Mouse (Mus musculus): ENCODE data around the gene Dcaf17. TPM values are rescaled to one million over a fixed set of nuclear protein-coding genes. Genes with fewer than 3 reads are reported as not detected.

Dcaf17 gene
- 18.3 and 20.2 TPM in 2 replicates for polyA plus RNA-seq (2015; fragmentation: Nextera tagmentation; extraction: Ambion mirVana)

- Histone ChIP-seq H3K4me1 (replicated peaks) (peaks cover 31% of the 10 kb centered on the region), H3K4me3 (replicated peaks) (peak within 1 kb of the TSS; percentile 93), H3K4me2 (peak within 1 kb of the TSS; percentile 91), H3K9me3 (replicated peaks) (no peaks in the 10 kb centered on the region), H3K36me3 (peaks cover 10% of the 10 kb centered on the region), H3K27me3 (no peaks in the 10 kb centered on the region), H3K9ac (peak within 1 kb of the TSS; percentile 93), H3K27ac (peak within 1 kb of the TSS; percentile 94)
- ATAC-seq (ENCODE audit: low read depth) (peak; percentile 98), DNase-seq (peak; percentile 90)
- under 1% methylated on average over 57 of the region's 57 CpGs for WGBS (ENCODE audit: insufficient replicate concordance)
These were observed at the start of gene Dcaf17, which contains the start of gene Mettl8 for GRCm38 (mm10) chr2:71055300-71056114. Gene Dcaf17, plus strand, starts transcription at chr2:71055328. Gene Mettl8, minus strand, starts transcription at chr2:71055583.

- no peak for ATAC-seq (ENCODE audit: low read depth)
- no peak for DNase-seq
- 71% methylated on average over 1 of the region's 1 CpGs for WGBS (ENCODE audit: insufficient replicate concordance)
These were observed 43.3 kb upstream of the Dcaf17 start for GRCm38 (mm10) chr2:71011816-71012215.

GRCm38 (mm10) chr2:71013521-71013920 lies 41.6 kb upstream of the Dcaf17 start:
- ATAC-seq (ENCODE audit: low read depth) (no peak), DNase-seq (no peak)
- no peaks in the 10 kb centered on the region for H3K27me3 ChIP-seq
- no peaks in the 10 kb centered on the region for H3K9me3 ChIP-seq (replicated peaks)
- H3K9ac ChIP-seq, result no peak overlapping the region
- H3K4me2 ChIP-seq, result no peak overlapping the region
- H3K27ac ChIP-seq, result no peak overlapping the region
- H3K36me3 ChIP-seq, result peaks cover 11% of the 10 kb centered on the region; the same call in 1 of the 2 replicates
- H3K4me1 ChIP-seq (replicated peaks), result no peaks in the 10 kb centered on the region
- no peak overlapping the region for H3K4me3 ChIP-seq (replicated peaks)
- 85% methylated on average over 7 of the region's 7 CpGs for WGBS (ENCODE audit: insufficient replicate concordance)

More at GRCm38 (mm10) chr2:71011816-71012215, 43.3 kb upstream of the Dcaf17 start:
- Histone ChIP-seq H3K27ac (no peak overlapping the region), H3K36me3 (peaks cover 5% of the 10 kb centered on the region; the same call in 1 of the 2 replicates), H3K9ac (no peak overlapping the region), H3K27me3 (no peaks in the 10 kb centered on the region), H3K4me1 (replicated peaks) (no peaks in the 10 kb centered on the region), H3K4me3 (replicated peaks) (no peak overlapping the region), H3K4me2 (no peak overlapping the region), H3K9me3 (replicated peaks) (no peaks in the 10 kb centered on the region)

- peaks cover 5% of the 10 kb centered on the region; the same call in 1 of the 2 replicates for H3K4me1 ChIP-seq (replicated peaks)
- H3K4me3 ChIP-seq (replicated peaks), result no peak overlapping the region
- H3K27me3 ChIP-seq, result no peaks in the 10 kb centered on the region
- no peak overlapping the region for H3K27ac ChIP-seq
- H3K9ac ChIP-seq, result no peak overlapping the region
- ATAC-seq (ENCODE audit: low read depth), result no peak
- DNase-seq, result no peak
- H3K36me3 ChIP-seq, result peaks cover 8% of the 10 kb centered on the region; the same call in 1 of the 2 replicates
- no peaks in the 10 kb centered on the region for H3K9me3 ChIP-seq (replicated peaks)
- H3K4me2 ChIP-seq, result no peak overlapping the region
- 73% methylated on average over 9 of the region's 9 CpGs for WGBS (ENCODE audit: insufficient replicate concordance)
These were observed 35.9 kb upstream of the Dcaf17 start for GRCm38 (mm10) chr2:71019277-71019676.

GRCm38 (mm10) chr2:71019704-71020375 lies 35.3 kb upstream of the Dcaf17 start:
- Histone ChIP-seq H3K9me3 (replicated peaks) (no peaks in the 10 kb centered on the region), H3K36me3 (peaks cover 6% of the 10 kb centered on the region; the same call in 1 of the 2 replicates), H3K27ac (no peak overlapping the region), H3K4me2 (no peak overlapping the region), H3K4me3 (replicated peaks) (no peak overlapping the region), H3K27me3 (no peaks in the 10 kb centered on the region), H3K4me1 (replicated peaks) (peaks cover 5% of the 10 kb centered on the region; the same call in 1 of the 2 replicates), H3K9ac (no peak overlapping the region)
- WGBS (ENCODE audit: insufficient replicate concordance), result 62% methylated on average over 8 of the region's 8 CpGs
- no peak for DNase-seq
- no peak for ATAC-seq (ENCODE audit: low read depth)

GRCm38 (mm10) chr2:71020674-71021073 lies 34.5 kb upstream of the Dcaf17 start:
- Histone ChIP-seq H3K9ac (no peak overlapping the region), H3K36me3 (peaks cover 6% of the 10 kb centered on the region; the same call in 1 of the 2 replicates), H3K27ac (no peak overlapping the region), H3K4me2 (no peak overlapping the region), H3K9me3 (replicated peaks) (no peaks in the 10 kb centered on the region), H3K4me1 (replicated peaks) (peaks cover 9% of the 10 kb centered on the region), H3K4me3 (replicated peaks) (no peak overlapping the region), H3K27me3 (no peaks in the 10 kb centered on the region)
- WGBS (ENCODE audit: insufficient replicate concordance), result 82% methylated on average over 8 of the region's 8 CpGs
- ATAC-seq (ENCODE audit: low read depth) (no peak), DNase-seq (no peak)

GRCm38 (mm10) chr2:71022991-71023390 lies 32.1 kb upstream of the Dcaf17 start:
- Histone ChIP-seq H3K9me3 (replicated peaks) (no peaks in the 10 kb centered on the region), H3K36me3 (no peaks in the 10 kb centered on the region), H3K27me3 (no peaks in the 10 kb centered on the region), H3K27ac (no peak overlapping the region), H3K4me2 (no peak overlapping the region), H3K9ac (no peak overlapping the region), H3K4me1 (replicated peaks) (peaks cover 16% of the 10 kb centered on the region), H3K4me3 (replicated peaks) (no peak overlapping the region)
- DNase-seq (no peak), ATAC-seq (ENCODE audit: low read depth) (no peak)
- WGBS (ENCODE audit: insufficient replicate concordance), result 82% methylated on average over 6 of the region's 6 CpGs

- no peak overlapping the region for H3K4me2 ChIP-seq
- H3K27ac ChIP-seq, result no peak overlapping the region
- no peak overlapping the region for H3K4me3 ChIP-seq (replicated peaks)
- H3K9ac ChIP-seq, result no peak overlapping the region
- no peaks in the 10 kb centered on the region for H3K36me3 ChIP-seq
- no peaks in the 10 kb centered on the region for H3K27me3 ChIP-seq
- peaks cover 16% of the 10 kb centered on the region for H3K4me1 ChIP-seq (replicated peaks)
- ATAC-seq (ENCODE audit: low read depth), result no peak
- no peak for DNase-seq
- 77% methylated on average over 6 of the region's 6 CpGs for WGBS (ENCODE audit: insufficient replicate concordance)
- no peaks in the 10 kb centered on the region for H3K9me3 ChIP-seq (replicated peaks)
These were observed 31.1 kb upstream of the Dcaf17 start for GRCm38 (mm10) chr2:71023986-71024385.

- Histone ChIP-seq H3K4me1 (replicated peaks) (peaks cover 11% of the 10 kb centered on the region), H3K27me3 (no peaks in the 10 kb centered on the region), H3K9ac (no peak overlapping the region), H3K36me3 (no peaks in the 10 kb centered on the region), H3K27ac (no peak overlapping the region), H3K4me2 (no peak overlapping the region), H3K4me3 (replicated peaks) (no peak overlapping the region), H3K9me3 (replicated peaks) (no peaks in the 10 kb centered on the region)
- WGBS (ENCODE audit: insufficient replicate concordance), result 35% methylated on average over 12 of the region's 12 CpGs
- ATAC-seq (ENCODE audit: low read depth) (no peak), DNase-seq (no peak)
These were observed 29.4 kb upstream of the Dcaf17 start for GRCm38 (mm10) chr2:71025576-71026315.

GRCm38 (mm10) chr2:71026787-71027186 lies 28.3 kb upstream of the Dcaf17 start:
- no peaks in the 10 kb centered on the region for H3K9me3 ChIP-seq (replicated peaks)
- WGBS (ENCODE audit: insufficient replicate concordance), result 27% methylated on average over 5 of the region's 5 CpGs
- peak; percentile 70 for ATAC-seq (ENCODE audit: low read depth)
- H3K9ac ChIP-seq, result no peak overlapping the region
- no peak overlapping the region for H3K27ac ChIP-seq
- no peaks in the 10 kb centered on the region for H3K36me3 ChIP-seq
- no peaks in the 10 kb centered on the region for H3K27me3 ChIP-seq
- DNase-seq, result peak; percentile 13
- H3K4me2 ChIP-seq, result no peak overlapping the region
- peaks cover 16% of the 10 kb centered on the region for H3K4me1 ChIP-seq (replicated peaks)
- H3K4me3 ChIP-seq (replicated peaks), result no peak overlapping the region

GRCm38 (mm10) chr2:71027631-71028030 lies 27.5 kb upstream of the Dcaf17 start:
- H3K36me3 ChIP-seq, result no peaks in the 10 kb centered on the region
- no peak overlapping the region for H3K9ac ChIP-seq
- H3K27me3 ChIP-seq, result no peaks in the 10 kb centered on the region
- H3K4me1 ChIP-seq (replicated peaks), result peaks cover 24% of the 10 kb centered on the region
- no peaks in the 10 kb centered on the region for H3K9me3 ChIP-seq (replicated peaks)
- no peak overlapping the region for H3K27ac ChIP-seq
- no peak overlapping the region for H3K4me2 ChIP-seq
- ATAC-seq (ENCODE audit: low read depth), result no peak
- H3K4me3 ChIP-seq (replicated peaks), result no peak overlapping the region
- 93% methylated on average over 9 of the region's 9 CpGs for WGBS (ENCODE audit: insufficient replicate concordance)
- no peak for DNase-seq

Data from liver, embryonic 13.5 days (tissue).